Mouse (Mus musculus) brain, embryonic 14.5 days (tissue): ENCODE data around the gene Elovl5. TPM values are rescaled to one million over a fixed set of nuclear protein-coding genes. Genes with fewer than 3 reads are reported as not detected.
"Not testable (repeated sequence)": the region's sequence is repeated elsewhere in the genome, so short reads cannot be mapped to it uniquely, and the experiment has no call there.

ENCODE experiments used
- DNase-seq: peaks from one replicate; pipeline ENCODE4 v3.0.0-alpha.2; 2011; ENCODE audit warnings: low read depth
- CTCF ChIP-seq: fragments of 200-500 bp; IDR thresholded peaks from 2 replicates; pipeline ENCODE4 v1.5.1; 2012; ENCODE audit warnings: inconsistent platforms, mild to moderate bottlenecking, moderate library complexity, borderline replicate concordance; ENCODE audit not compliant: insufficient read depth, insufficient read length; ENCODE audit errors: extremely low read depth
- POLR2A ChIP-seq: fragments of 200-500 bp; IDR thresholded peaks from 2 replicates; pipeline ENCODE4 v1.6.1; 2012; ENCODE audit warnings: mild to moderate bottlenecking, inconsistent platforms, borderline replicate concordance; ENCODE audit not compliant: poor library complexity, insufficient read depth, insufficient read length, severe bottlenecking; ENCODE audit errors: extremely low read depth
- polyA plus RNA-seq: library from polyadenylated mRNA; depleted of rRNA; stranded (reverse); fragments of >200 nt; gene quantifications from 2 replicates; pipeline ENCODE4 v1.2.3, GENCODE M21; 2012

Elovl5 gene
- polyA plus RNA-seq, 1 experiment: 61.5 TPM

- TF ChIP-seq CTCF (no peak), POLR2A (no peak)
- no peak for DNase-seq
Measured at GRCm38 (mm10) chr9:77965768-77966552, 48.8 kb downstream of the Elovl5 start.

GRCm38 (mm10) chr9:77966861-77967260, 49.7 kb downstream of the Elovl5 start:
- no peak for TF ChIP-seq CTCF
- no peak for TF ChIP-seq POLR2A
- no peak for DNase-seq

GRCm38 (mm10) chr9:77967584-77968163, 50.5 kb downstream of the Elovl5 start:
- DNase-seq: no peak
- no peak for TF ChIP-seq POLR2A
- no peak for TF ChIP-seq CTCF

- no peak for DNase-seq
- TF ChIP-seq CTCF (no peak), POLR2A (no peak)
Measured at GRCm38 (mm10) chr9:77969192-77969953, 52.2 kb downstream of the Elovl5 start.

GRCm38 (mm10) chr9:77979000-77979399, 61.8 kb downstream of the Elovl5 start:
- TF ChIP-seq CTCF: no peak
- no peak for TF ChIP-seq POLR2A
- no peak for DNase-seq

GRCm38 (mm10) chr9:77982616-77983015, 65.5 kb downstream of the Elovl5 start:
- DNase-seq: no peak
- no peak for TF ChIP-seq CTCF
- no peak for TF ChIP-seq POLR2A

- TF ChIP-seq CTCF (no peak), POLR2A (no peak)
- no peak for DNase-seq
Measured at GRCm38 (mm10) chr9:77983521-77983920, 66.4 kb downstream of the Elovl5 start.

- peak; percentile 81 for DNase-seq
- TF ChIP-seq CTCF: no peak
Measured at GRCm38 (mm10) chr9:77986153-77986795, 69.1 kb downstream of the Elovl5 start.

GRCm38 (mm10) chr9:77989626-77990025, 72.5 kb downstream of the Elovl5 start:
- DNase-seq: no peak
- TF ChIP-seq POLR2A: no peak
- TF ChIP-seq CTCF: no peak

GRCm38 (mm10) chr9:77990278-77990677, 73.1 kb downstream of the Elovl5 start:
- no peak for TF ChIP-seq CTCF
- no peak for TF ChIP-seq POLR2A
- no peak for DNase-seq

- DNase-seq: no peak
- TF ChIP-seq POLR2A (no peak), CTCF (no peak)
Measured at GRCm38 (mm10) chr9:77991650-77992049, 74.5 kb downstream of the Elovl5 start.

- DNase-seq: no peak
- TF ChIP-seq CTCF: no peak
Measured at GRCm38 (mm10) chr9:77992276-77992675, 75.1 kb downstream of the Elovl5 start.

GRCm38 (mm10) chr9:77993101-77993500, 75.9 kb downstream of the Elovl5 start:
- no peak for TF ChIP-seq CTCF
- no peak for TF ChIP-seq POLR2A
- DNase-seq: no peak

- not testable (repeated sequence) for DNase-seq
Measured at GRCm38 (mm10) chr9:77993538-77994255, 76.5 kb downstream of the Elovl5 start.
